Mouse (Mus musculus): Measurements from ENCODE around the gene Procr.

DNA sequence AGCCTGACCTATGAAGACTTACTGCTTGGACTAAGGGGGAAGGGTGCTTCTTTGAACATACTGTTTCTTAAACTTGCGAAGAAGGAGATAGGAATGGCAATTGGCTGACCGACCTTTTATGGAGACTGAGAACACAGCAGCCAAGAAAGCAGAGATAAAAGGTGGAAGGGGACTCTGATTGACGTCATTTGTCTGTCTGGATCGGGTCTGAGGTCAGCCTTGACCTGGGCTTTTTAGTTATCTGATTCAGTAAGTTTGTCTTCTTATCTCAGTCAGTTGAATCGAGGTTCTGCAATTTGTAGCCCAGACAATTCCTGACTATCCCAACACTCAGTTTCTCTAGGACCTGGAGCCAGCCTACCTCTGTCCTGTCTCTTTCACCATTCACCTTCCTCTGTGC lies 26.9 kb upstream of the Procr start:
- TF ChIP-seq POLR2A (IDR thresholded peaks at IDR 0.05; ENCODE audit: extremely low read depth, insufficient read depth, low read length) (no peak), CTCF (IDR thresholded peaks at IDR 0.05; ENCODE audit: extremely low read depth, insufficient read depth, low read length) (no peak)

Data from cortical plate, adult 2 months (tissue).